Mouse (Mus musculus) adrenal gland, adult 18-20 months (tissue): ENCODE data around the gene Frrs1. TPM values are rescaled to one million over a fixed set of nuclear protein-coding genes. Genes with fewer than 3 reads are reported as not detected.
A peak's percentile ranks its signal among the peaks of the same experiment; 100 is the strongest.

ENCODE experiments used
- DNase-seq, 2 experiments: peaks; one replicate each; pipeline ENCODE4 v3.0.0; 2021 to 2022; ENCODE audit warnings: low spot score in 2 of 2
- total RNA-seq, 2 experiments: library from RNA; stranded (reverse); gene quantifications; 1 replicate in 1 of 2; 2 replicates in 1 of 2; pipeline ENCODE4 v1.2.3; 2021

The Frrs1 gene
- total RNA-seq, 2 experiments from 2014 or later = 5.0 to 19.6 TPM

- DNase-seq = peak; percentile 71 to 80
These were observed 44.9 kb downstream of the Frrs1 start for GRCm38 (mm10) chr3:116904158-116904557.

- no peak for DNase-seq
These were observed 46.6 kb downstream of the Frrs1 start for GRCm38 (mm10) chr3:116905898-116906297.

- no peak for DNase-seq
These were observed 47.3 kb downstream of the Frrs1 start for GRCm38 (mm10) chr3:116906596-116906995.

GRCm38 (mm10) chr3:116914374-116914773 lies 55.1 kb downstream of the Frrs1 start:
- no peak for DNase-seq

- DNase-seq = no peak
These were observed 55.7 kb downstream of the Frrs1 start for GRCm38 (mm10) chr3:116914931-116915330.

- no peak for DNase-seq
These were observed 57.8 kb downstream of the Frrs1 start for GRCm38 (mm10) chr3:116917016-116917415.

- no peak for DNase-seq
These were observed 62.3 kb downstream of the Frrs1 start for GRCm38 (mm10) chr3:116921535-116921934.

GRCm38 (mm10) chr3:116923042-116923441 lies 63.8 kb downstream of the Frrs1 start:
- DNase-seq = no peak

- DNase-seq = no peak
These were observed 69.7 kb downstream of the Frrs1 start for GRCm38 (mm10) chr3:116928994-116929393.

- DNase-seq = no peak
These were observed 73.9 kb downstream of the Frrs1 start for GRCm38 (mm10) chr3:116933158-116933557.

GRCm38 (mm10) chr3:116936934-116937691 lies 77.8 kb downstream of the Frrs1 start:
- DNase-seq = no peak

- no peak for DNase-seq
These were observed 81.7 kb downstream of the Frrs1 start for GRCm38 (mm10) chr3:116940804-116941558.

GRCm38 (mm10) chr3:116941559-116942117 lies 82.4 kb downstream of the Frrs1 start:
- DNase-seq = no peak

- DNase-seq = no peak
These were observed 83.5 kb downstream of the Frrs1 start for GRCm38 (mm10) chr3:116942751-116943150.

- no peak for DNase-seq
These were observed 84.2 kb downstream of the Frrs1 start for GRCm38 (mm10) chr3:116943422-116943821.

- no peak for DNase-seq
These were observed 87.2 kb downstream of the Frrs1 start for GRCm38 (mm10) chr3:116946476-116946875.

- no peak for DNase-seq
These were observed 91.4 kb downstream of the Frrs1 start for GRCm38 (mm10) chr3:116950665-116951115.

GRCm38 (mm10) chr3:116951489-116951888 lies 92.2 kb downstream of the Frrs1 start:
- no peak for DNase-seq

- DNase-seq = no peak
These were observed 93.1 kb downstream of the Frrs1 start for GRCm38 (mm10) chr3:116952242-116952899.

- DNase-seq = no peak
These were observed 94.1 kb downstream of the Frrs1 start for GRCm38 (mm10) chr3:116953366-116953765.

- no peak for DNase-seq
These were observed 95.8 kb downstream of the Frrs1 start for GRCm38 (mm10) chr3:116955061-116955460.
